Mouse (Mus musculus) lung, postnatal 0 days (tissue): Measurements from ENCODE around the gene Fgf11.

ENCODE experiments used
- CTCF ChIP-seq: IDR thresholded peaks from 2 replicates; pipeline ENCODE4 v1.5.1; 2016; ENCODE audit warnings: antibody characterized with exemption, mild to moderate bottlenecking
- EP300 ChIP-seq: IDR thresholded peaks from 2 replicates; pipeline ENCODE4 v1.6.1; 2016; ENCODE audit warnings: antibody characterized with exemption, mild to moderate bottlenecking, control low read depth

GRCm38 (mm10) chr11:69815155-69815554 lies 13.5 kb upstream of the Fgf11 start, which contains the start of gene Gm39566:
- TF ChIP-seq CTCF = no peak
- no peak for TF ChIP-seq EP300
